Mouse (Mus musculus) spleen, postnatal 4 days (tissue): ENCODE results near the gene Mical2.
A peak's percentile ranks its signal among the peaks of the same experiment; 100 is the strongest.

Source experiments
- DNase-seq, 2 experiments: peaks; one replicate each; pipeline ENCODE4 v3.0.0; 2022; ENCODE audit warnings: low spot score in 2 of 2

The Mical2 gene

GRCm38 (mm10) chr7:112399425-112400170 is 173.9 kb downstream of the Mical2 start:
- DNase-seq, result no peak

GRCm38 (mm10) chr7:112400175-112400574 is 174.5 kb downstream of the Mical2 start:
- peak; percentile 20 to 72 for DNase-seq

GRCm38 (mm10) chr7:112405061-112405460 is 179.4 kb downstream of the Mical2 start:
- DNase-seq, result no peak

GRCm38 (mm10) chr7:112405578-112405977 is 179.9 kb downstream of the Mical2 start:
- DNase-seq, result no peak

GRCm38 (mm10) chr7:112407597-112407996 is 181.9 kb downstream of the Mical2 start:
- no peak for DNase-seq

- no peak for DNase-seq
These were observed 184.3 kb downstream of the Mical2 start for GRCm38 (mm10) chr7:112409991-112410390.

- DNase-seq, result no peak
These were observed 187.6 kb downstream of the Mical2 start for GRCm38 (mm10) chr7:112413286-112413685.

GRCm38 (mm10) chr7:112416058-112416526 is 190.4 kb downstream of the Mical2 start:
- no peak for DNase-seq

GRCm38 (mm10) chr7:112416730-112417513 is 191.3 kb downstream of the Mical2 start:
- DNase-seq, result no peak

GRCm38 (mm10) chr7:112417598-112417997 is 191.9 kb downstream of the Mical2 start:
- no peak for DNase-seq

- no peak for DNase-seq
These were observed 197.8 kb downstream of the Mical2 start for GRCm38 (mm10) chr7:112423438-112423837.

GRCm38 (mm10) chr7:112426811-112427210 is 201.2 kb downstream of the Mical2 start:
- no peak for DNase-seq

- no peak for DNase-seq
These were observed 201.9 kb downstream of the Mical2 start, which contains the start of gene Parva for GRCm38 (mm10) chr7:112427357-112428157. Parva (plus strand) TSS chr7:112427505.

GRCm38 (mm10) chr7:112428158-112428535 is 202.5 kb downstream of the Mical2 start:
- peak; percentile 24 to 63 for DNase-seq

- DNase-seq, result no peak
These were observed 214.2 kb downstream of the Mical2 start for GRCm38 (mm10) chr7:112439846-112440245.

GRCm38 (mm10) chr7:112444152-112444984 is 218.7 kb downstream of the Mical2 start:
- DNase-seq, result no peak

GRCm38 (mm10) chr7:112444985-112445367 is 219.3 kb downstream of the Mical2 start:
- DNase-seq, result no peak

GRCm38 (mm10) chr7:112446498-112446897 is 220.8 kb downstream of the Mical2 start:
- DNase-seq, result no peak

GRCm38 (mm10) chr7:112449954-112450700 is 224.5 kb downstream of the Mical2 start:
- no peak for DNase-seq

- DNase-seq, result no peak
These were observed 226.8 kb downstream of the Mical2 start for GRCm38 (mm10) chr7:112452471-112452870.
